Comparison of ENCODE assay signal across 8 mouse cellular contexts in the genomic region with DNA sequence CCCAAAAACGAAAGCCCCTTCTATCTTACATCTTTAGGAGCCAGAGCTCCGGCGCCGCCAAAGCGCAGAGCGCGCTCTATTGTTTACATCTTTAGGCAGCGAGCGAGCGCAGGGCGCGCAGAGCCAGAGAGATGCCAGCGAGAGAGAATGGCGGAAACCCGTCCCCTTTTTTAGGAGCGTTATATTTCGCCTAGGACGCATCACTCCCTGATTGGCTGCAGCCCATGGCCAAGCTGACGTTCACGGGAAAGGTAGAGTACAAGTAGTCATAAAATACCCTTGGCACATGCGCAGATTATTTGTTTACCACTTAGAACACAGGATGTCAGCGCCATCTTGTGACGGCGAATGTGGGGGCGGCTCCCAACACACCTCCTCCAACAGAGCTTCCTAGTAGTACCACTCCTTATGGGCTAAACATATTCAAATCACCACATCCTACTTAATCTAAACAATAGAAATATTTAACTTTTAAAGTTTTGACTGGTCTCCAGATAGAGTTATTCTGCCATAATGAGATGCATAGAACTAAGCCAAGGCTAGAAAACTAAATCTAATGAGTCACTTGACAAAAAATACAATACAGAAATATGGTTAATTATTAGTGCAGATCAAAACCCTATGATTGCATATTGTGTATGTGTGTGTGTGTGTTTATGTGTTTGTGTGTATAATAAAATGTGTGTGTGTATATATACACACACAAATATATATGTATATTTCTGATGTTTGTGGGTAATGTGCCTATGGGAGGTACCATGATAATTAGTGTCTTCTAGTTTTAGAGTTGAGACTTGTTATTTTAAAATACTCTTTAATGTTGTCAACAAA.
DNase-seq lines count a peak whose midpoint lies in the region; ATAC-seq and TF ChIP-seq lines count a peak whose summit lies in the region.
"Not testable (repeated sequence)": the region's sequence is repeated elsewhere in the genome, so short reads cannot be mapped to it uniquely, and the experiment has no call there.

No protein-coding gene starts in this region.

- peak; percentile 47 for TF ChIP-seq CTCF in forebrain, postnatal 0 days (IDR thresholded peaks at IDR 0.05; ENCODE audit: low read depth)
- TF ChIP-seq CTCF in liver, postnatal 0 days (IDR thresholded peaks at IDR 0.05; ENCODE audit: low read depth): not testable (repeated sequence)

- ATAC-seq in forebrain, postnatal 0 days: peak; percentile 77
- peak; percentile 92 for ATAC-seq in hindbrain, embryonic 13.5 days (ENCODE audit: low FRiP score)
- ATAC-seq in kidney, embryonic 16.5 days (ENCODE audit: low FRiP score, low TSS enrichment): peak; percentile 77; the same call in 1 of the 2 replicates
- peak; percentile 68 for ATAC-seq in liver, postnatal 0 days

- H3K4me3 ChIP-seq in forebrain, postnatal 0 days (ENCODE audit: low read depth, low read length): peak overlapping the region; percentile 27; the same call in 1 of the 2 replicates
- 0 out of 2 replicates have a peak overlapping the region, but pooled peaks have one; percentile 26 for H3K4me3 ChIP-seq in hindbrain, embryonic 13.5 days
- H3K4me3 ChIP-seq in kidney, embryonic 16.5 days (ENCODE audit: low read length): peak overlapping the region; percentile 36
- H3K4me3 ChIP-seq in liver, postnatal 0 days (ENCODE audit: low read depth, low read length): not testable (repeated sequence)

- H3K27ac ChIP-seq in forebrain, postnatal 0 days (ENCODE audit: low read depth, low read length); hindbrain, embryonic 13.5 days; kidney, embryonic 16.5 days (ENCODE audit: low read length); liver, postnatal 0 days (ENCODE audit: low read depth): not testable (repeated sequence)

- H3K9ac ChIP-seq in forebrain, postnatal 0 days; hindbrain, embryonic 13.5 days; kidney, embryonic 16.5 days (replicated peaks; ENCODE audit: low read length); liver, postnatal 0 days (replicated peaks): not testable (repeated sequence)

- DNase-seq in R1 (ENCODE audit: low read depth, low spot score): peak; percentile 72
- DNase-seq in embryo, embryonic 11 days: peak; percentile 21
- peak; percentile 19 for DNase-seq in forebrain, postnatal 0 days
- DNase-seq in liver, postnatal 0 days: not testable (repeated sequence)
- DNase-seq in naive thymus-derived CD4-positive, alpha-beta T cell, adult 2 months (ENCODE audit: low read depth): peak; percentile 58
- DNase-seq in thymus, postnatal 0 days (ENCODE audit: low spot score): peak; percentile 23

- TF ChIP-seq EP300 in liver, postnatal 0 days (IDR thresholded peaks at IDR 0.05; ENCODE audit: low read depth): not testable (repeated sequence)

- not testable (repeated sequence) for H3K27me3 ChIP-seq in forebrain, postnatal 0 days (ENCODE audit: insufficient read depth, low read length); hindbrain, embryonic 13.5 days; kidney, embryonic 16.5 days (ENCODE audit: insufficient read depth, low read length); liver, postnatal 0 days (ENCODE audit: insufficient read depth, low read length)

- not testable (repeated sequence) for H3K9me3 ChIP-seq in forebrain, postnatal 0 days (ENCODE audit: low read length); hindbrain, embryonic 13.5 days; kidney, embryonic 16.5 days (ENCODE audit: low read length); liver, postnatal 0 days (ENCODE audit: low read length)

- H3K36me3 ChIP-seq in forebrain, postnatal 0 days (ENCODE audit: insufficient read depth); hindbrain, embryonic 13.5 days; kidney, embryonic 16.5 days (ENCODE audit: insufficient read depth, low read length); liver, postnatal 0 days (replicated peaks; ENCODE audit: insufficient read depth, low read length): not testable (repeated sequence)

- H3K4me2 ChIP-seq in forebrain, postnatal 0 days (ENCODE audit: low read depth): peak overlapping the region; percentile 42; the same call in 1 of the 2 replicates
- H3K4me2 ChIP-seq in hindbrain, embryonic 13.5 days; kidney, embryonic 16.5 days (replicated peaks; ENCODE audit: low read depth, low read length); liver, postnatal 0 days (ENCODE audit: low read depth, low read length): not testable (repeated sequence)

- not testable (repeated sequence) for H3K4me1 ChIP-seq in forebrain, postnatal 0 days (ENCODE audit: insufficient read depth); hindbrain, embryonic 13.5 days (replicated peaks); kidney, embryonic 16.5 days (ENCODE audit: insufficient read depth, low read length); liver, postnatal 0 days (ENCODE audit: insufficient read depth)

- 29% methylated on average over 7 of the region's 25 CpGs for WGBS in forebrain, postnatal 0 days
- 44% methylated on average over 25 of the region's 25 CpGs for WGBS in hindbrain, embryonic 13.5 days
- WGBS in kidney, embryonic 16.5 days: 40% methylated on average over 9 of the region's 25 CpGs
- 42% methylated on average over 9 of the region's 25 CpGs for WGBS in liver, postnatal 0 days (ENCODE audit: insufficient replicate concordance)
